Mouse (Mus musculus): ENCODE measurements at regions not wholly inside any gene's neighbourhood (a gene's known extent, or its start where the extent isn't known, plus 50 kb on each side); places are given as distances from the start of the nearest gene placed in this dataset.

DNA sequence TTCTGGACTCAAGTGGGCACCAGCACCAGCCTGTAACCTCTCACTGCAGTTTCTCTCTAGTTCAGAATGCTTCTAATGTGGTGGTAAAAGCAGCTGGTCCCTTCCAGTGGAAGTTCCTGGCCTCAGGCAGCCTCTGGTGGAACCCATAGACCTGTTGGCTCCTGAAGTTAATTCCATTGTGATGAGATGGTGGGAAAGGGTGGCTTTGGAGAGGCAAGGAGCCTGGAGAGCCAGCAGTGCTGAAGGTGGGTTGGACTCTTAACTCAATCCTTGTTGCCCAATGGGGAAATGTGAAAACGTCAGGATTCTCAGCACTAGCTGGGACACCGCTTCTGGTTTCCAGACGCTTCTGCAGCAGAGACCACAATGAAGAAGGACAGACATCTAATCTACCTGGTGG is 210.9 kb downstream of the Opa1 start:
- in situ Hi-C loops (cut with MboI; ENCODE audit: low sequenced_read_pairs), result no loop called here

DNA sequence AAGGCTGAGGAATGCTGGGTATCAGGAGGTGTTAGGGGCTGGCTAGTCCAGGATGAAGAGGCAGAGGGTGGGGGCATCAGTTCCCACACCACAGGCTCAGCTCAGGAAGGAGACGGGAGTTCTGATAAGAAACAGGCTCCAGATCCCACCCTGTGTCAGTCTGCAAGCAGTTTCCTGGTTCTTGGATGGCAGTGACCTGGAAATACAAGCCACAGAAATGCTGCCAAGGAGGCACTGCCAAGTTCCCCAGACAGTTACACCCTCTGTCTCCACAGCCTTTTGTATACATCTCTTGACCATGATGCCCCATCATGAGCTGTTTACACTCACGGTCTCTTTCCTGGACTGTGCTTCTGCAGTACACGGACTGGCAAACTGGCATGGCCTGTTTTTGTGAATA is 220.1 kb downstream of the Opa1 start:
- in situ Hi-C loops (cut with MboI; ENCODE audit: low sequenced_read_pairs), result no loop called here

DNA sequence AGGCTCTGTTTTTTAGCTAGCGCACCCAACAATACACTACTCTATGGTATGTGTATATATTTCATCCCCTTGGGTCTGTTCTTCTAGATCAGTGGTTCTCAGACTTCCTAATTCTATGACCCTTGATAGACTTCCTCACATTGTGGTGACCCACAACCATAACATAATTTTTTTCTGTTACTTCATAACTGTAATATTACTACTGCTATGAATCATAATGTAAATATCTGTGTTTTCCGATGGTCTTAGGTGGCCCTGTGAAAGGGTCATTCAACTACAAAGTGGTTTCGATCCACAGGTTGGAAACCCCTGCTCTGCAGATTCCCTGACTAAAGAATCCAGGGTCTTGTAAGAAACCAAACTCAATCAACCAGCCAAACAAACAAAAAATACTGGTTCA is 220.8 kb downstream of the Opa1 start:
- in situ Hi-C loops (cut with MboI; ENCODE audit: low sequenced_read_pairs), result no loop called here

DNA sequence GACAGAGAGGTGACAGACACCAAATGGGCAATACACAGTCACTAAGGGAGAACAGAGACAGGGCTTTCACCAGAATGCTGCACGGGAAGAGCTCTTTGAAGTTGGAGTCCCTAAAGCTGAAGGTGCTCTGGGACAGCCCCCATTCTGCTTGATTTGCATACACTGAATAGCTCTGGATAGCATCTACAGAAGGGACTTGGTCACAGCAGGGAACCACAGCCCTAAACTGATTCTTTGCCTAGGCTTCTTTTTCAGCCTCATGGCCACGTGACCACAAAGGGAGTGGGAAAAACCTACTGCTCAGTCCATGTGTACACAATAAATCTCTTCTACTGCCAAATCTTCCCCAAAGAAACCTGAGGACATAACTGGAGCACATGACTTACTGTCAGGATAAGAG is 221.3 kb downstream of the Opa1 start:
- in situ Hi-C loops (cut with MboI; ENCODE audit: low sequenced_read_pairs), result no loop called here

DNA sequence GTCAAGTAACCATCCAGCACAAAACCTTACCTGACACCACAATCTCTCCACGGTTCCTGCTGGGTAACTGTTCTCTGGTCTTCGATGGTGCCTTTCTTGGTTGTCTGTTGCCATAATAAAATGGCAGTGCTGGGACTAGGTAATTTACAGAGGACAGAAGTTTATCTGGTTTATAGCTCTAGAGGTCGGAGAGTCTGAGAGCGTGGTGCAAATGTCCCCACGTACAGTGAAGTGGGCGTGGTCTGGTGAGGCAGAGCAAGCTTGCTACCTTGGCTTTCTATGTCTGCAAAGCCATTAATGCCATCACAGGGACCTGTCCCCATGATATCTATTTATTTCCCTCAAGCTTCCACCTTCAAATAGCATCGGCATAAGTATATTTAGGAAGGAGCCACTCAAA is 223.0 kb downstream of the Opa1 start:
- in situ Hi-C loops (cut with MboI; ENCODE audit: low sequenced_read_pairs), result no loop called here

DNA sequence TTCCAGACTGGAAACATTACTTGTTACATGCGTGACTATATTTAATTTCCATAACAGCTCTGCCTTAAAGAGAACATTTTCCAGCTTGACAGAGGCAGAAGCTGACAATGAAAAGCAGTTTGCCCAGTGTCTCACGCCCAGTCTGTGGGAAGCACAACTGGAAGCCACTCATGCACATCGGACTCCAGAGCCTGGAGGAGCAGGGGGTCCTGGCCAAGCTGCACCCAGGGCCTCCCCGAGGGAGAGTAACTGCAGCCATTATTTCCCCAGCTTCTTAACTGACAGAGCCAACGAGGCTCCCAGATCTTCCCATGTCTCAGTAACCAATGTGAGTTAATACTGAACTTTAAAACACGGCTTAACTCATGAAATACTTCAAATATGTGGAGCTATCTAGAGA is 223.5 kb downstream of the Opa1 start:
- in situ Hi-C loops (cut with MboI; ENCODE audit: low sequenced_read_pairs), result no loop called here

DNA sequence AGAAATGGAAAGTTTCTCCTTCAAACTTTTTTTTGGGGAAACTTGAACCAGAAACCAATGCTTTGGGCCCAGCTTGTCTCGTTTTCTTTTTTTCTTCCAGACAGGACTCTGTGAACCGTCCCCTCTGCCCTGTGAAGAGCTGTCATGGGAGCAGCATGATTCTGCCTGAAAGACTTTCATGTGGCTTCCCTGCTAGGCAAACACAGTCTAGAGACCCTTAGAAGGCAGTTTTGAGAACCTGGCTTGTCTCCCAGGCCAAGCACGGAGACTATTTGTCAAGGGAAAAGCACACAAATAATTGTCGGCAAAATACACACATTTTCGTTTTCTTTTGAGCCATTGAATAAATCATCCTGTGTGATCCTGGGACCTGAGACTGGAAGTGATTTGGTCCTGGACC is 228.7 kb downstream of the Opa1 start:
- in situ Hi-C loops (cut with MboI; ENCODE audit: low sequenced_read_pairs), result no loop called here

DNA sequence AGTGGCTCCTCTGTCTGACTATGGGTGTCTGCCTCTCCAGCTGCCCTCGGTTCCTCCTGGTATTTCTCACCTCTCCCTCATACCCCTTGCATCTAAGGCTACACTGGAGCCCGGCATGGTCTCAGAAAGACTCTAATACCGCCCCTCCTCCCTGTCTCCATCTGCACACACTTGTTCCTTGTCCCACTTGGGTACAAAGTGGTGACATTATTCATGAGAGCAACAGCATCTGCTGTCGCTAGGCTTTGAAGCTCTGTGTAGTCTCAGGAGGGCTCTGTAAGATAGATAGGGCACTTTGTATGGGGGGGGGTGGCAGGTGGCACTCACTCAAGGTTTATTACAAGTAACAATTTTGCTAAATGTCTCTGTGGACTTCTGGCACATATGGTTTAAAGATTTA is 229.7 kb downstream of the Opa1 start:
- in situ Hi-C loops (cut with MboI; ENCODE audit: low sequenced_read_pairs), result no loop called here

DNA sequence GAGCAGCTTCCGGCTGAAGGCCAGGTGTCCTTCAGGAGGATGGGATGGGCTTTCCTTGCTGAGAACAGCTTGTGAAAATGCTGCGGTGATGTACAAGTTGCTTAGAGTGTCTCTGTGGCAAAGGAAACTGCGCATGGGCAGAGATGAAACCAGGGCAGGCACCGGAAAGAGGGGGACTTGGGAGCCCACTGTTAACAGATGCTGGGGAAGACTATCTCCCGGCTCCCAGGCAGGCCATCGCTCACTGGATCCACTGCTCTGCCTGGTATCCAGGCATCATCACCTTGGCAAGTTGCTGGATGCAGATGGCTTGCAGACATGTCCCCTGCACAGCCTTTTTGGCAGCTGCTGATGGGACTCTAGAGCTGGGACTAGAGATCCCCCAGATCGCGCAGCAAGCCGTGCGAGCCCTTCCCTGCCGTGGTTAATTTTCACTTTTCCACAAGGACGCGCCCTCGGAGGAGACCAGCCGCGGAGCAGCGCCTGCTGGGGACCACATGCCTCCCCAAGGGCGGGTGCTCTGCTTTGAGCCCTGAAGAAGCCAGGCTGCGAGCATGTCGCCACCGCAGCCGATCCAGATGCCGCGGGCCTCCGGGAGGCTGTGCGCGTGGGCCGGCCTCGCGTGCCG is 234.4 kb downstream of the Opa1 start:
- in situ Hi-C loops (cut with MboI; ENCODE audit: low sequenced_read_pairs), result no loop called here

DNA sequence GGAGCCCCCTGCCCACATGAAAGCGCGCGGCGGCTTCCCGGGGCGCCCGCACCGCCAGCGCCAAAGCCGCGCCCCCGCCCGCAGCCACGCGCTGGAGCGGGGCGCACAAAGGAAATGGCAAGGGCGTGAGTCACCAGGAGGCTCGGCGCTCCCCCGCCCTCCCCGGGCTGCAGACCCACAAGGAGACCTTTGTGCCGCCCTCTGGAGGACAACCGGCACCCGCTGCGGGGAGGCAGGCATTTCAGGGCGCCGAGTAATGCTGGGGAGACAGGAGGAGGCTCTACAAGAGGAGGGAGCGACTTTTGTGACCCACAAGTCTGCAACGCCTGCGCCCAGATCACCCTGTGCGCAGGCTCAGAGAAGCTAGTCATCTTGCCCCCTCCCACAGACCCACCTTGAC is 234.9 kb downstream of the Opa1 start:
- in situ Hi-C loops (cut with MboI; ENCODE audit: low sequenced_read_pairs), result no loop called here

DNA sequence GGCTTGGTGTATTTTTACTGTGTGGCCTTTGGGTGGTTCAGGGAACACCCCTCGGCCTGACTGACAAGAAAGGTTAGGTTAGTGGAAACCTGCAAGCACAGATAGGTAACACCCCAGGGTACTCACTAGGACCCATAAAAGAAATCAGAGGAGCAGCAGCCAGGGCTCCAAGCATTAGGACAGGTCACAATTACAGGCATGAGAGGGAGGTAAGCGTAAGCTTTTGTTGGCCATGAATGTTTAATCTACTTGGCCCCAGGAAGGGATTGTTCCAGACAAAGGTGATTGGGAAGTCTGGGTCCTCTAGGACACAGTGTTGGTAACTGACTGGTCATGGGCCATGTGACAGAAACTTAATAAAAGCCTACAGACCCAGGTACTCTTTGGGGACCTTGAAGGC is 235.5 kb downstream of the Opa1 start:
- in situ Hi-C loops (cut with MboI; ENCODE audit: low sequenced_read_pairs), result no loop called here

DNA sequence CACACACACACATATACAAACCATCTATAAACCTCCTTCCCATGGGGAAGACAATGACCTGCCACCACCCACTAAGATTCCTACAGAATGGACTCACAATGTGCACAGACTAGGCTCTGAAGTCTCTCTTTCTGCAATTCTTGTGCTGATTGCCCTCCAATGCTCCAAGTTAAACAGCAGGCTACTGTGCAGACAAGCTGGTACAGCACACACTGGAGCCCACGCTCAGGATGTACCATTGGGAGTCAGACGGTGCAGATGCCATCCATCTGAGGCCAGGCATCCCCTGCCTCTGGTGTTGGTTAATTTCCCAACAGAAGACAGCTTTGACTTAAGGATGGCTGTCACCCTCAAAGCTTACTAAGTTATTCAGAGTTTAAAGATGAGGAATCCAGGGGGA is 236.1 kb downstream of the Opa1 start:
- in situ Hi-C loops (cut with MboI; ENCODE audit: low sequenced_read_pairs), result no loop called here

DNA sequence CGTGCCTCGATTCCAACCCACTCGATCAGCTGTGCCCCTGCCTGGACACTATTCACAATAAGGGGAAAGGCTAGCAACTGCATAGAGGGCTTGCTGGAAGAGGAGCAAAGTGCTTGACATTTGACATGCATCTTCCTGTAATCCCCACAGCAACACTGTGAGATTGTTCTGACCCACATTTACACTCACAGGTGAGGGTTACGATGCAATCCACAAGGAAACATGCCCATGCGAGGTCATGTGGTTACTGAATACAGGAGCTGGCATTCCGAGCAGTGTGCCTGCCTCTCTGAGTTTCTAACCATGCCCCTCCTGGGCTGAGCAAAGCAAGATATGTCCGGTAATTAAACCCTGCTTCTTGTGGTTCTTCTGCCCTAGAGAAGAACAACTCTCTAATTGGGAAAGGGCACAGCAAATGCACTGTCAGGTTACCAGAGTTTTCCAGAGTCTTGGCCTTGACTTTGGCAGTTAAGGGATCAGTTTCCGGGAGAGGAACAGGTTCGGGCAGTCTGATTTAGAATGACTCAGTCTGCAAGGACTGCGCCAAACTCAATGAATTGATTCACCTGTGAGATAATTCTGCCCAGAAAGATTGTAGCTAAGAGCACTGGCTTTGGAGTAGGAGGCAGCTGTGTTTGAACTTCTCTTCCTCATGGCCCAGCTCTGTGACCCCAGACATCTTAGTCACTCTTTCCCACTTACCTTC is 236.7 kb downstream of the Opa1 start:
- in situ Hi-C loops (cut with MboI; ENCODE audit: low sequenced_read_pairs), result no loop called here

DNA sequence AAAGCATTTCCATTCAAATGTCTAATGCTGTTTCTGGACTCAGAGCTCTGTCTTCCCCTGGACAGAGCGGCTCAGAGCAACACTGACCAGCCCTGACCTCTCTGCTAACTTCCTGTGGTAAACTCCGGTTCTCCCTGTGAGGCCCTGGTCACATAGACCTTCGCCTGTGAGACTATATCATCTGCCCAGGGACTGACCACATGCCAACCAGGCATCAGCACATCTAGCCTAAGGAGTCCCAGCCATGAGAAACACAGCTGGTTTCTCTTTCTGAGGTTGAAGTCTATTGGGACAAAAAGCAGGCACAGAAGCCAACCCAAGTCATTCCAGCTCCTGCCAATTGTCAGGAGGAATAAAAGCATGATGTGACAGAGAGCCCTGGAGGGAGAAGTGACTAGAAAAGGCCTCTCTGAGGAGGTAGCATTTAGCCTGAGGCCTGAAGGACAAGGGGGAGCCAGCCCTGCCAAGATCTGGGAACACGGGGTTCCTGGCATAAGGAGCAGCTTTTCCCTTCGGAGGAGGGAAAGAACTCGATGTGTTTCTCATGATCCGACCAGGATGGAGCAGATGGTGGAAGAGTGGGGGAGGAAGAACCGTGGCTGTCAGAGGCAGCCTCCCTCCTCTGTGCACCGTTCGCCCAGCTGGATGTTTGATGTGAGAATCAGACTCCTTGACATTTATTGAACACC is 237.7 kb downstream of the Opa1 start:
- in situ Hi-C loops (cut with MboI; ENCODE audit: low sequenced_read_pairs), result no loop called here

DNA sequence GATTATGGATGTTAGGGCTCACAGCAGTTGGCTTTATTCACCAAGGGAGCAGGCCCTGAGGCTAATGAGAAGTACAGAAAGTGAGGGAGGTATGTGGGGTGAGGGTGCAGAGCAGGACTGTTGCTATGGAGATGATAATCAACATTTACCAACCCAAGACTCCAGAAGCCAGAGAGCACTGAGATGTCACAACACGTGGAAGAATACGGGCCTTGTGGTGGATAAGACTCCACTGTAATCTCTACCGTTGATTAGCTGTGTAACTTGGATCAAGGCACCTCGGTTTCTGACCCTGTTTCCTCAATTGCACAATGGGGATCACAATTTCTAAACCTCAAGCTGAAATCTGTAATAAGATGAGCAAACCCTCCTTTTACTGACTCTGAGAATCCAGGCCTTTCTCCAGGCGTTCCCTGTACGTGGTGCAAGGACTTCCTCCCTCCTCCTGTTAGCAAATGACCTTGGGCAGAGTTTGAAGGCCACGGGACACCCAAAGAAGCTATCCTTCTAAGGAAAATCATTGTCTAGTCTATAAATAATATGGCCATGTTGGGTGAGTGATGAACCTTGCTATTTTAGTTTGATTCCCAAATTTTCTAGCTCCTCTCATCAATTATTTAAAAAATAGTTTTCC is 239.8 kb downstream of the Opa1 start:
- in situ Hi-C loops (cut with MboI; ENCODE audit: low sequenced_read_pairs), result no loop called here

DNA sequence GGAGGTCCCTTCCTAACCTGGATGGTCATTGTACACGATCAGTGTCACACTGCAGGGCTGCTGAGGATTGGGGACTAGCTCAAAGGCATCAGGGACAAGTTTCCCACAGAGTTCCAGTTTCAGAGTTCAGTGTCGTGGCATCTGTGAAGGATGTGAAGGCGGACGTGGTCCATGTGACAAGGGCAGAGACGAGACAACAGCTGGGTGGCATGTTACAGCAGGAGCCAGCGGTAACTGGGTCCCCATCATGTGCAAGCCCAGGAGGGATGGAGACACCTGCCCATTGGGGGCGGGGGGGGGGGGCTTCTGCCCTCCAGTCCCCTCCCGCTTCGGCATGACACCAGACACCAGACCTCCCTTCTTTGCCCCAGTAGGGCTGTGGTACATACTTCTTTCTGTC is 241.6 kb downstream of the Opa1 start:
- in situ Hi-C loops (cut with MboI; ENCODE audit: low sequenced_read_pairs), result no loop called here

DNA sequence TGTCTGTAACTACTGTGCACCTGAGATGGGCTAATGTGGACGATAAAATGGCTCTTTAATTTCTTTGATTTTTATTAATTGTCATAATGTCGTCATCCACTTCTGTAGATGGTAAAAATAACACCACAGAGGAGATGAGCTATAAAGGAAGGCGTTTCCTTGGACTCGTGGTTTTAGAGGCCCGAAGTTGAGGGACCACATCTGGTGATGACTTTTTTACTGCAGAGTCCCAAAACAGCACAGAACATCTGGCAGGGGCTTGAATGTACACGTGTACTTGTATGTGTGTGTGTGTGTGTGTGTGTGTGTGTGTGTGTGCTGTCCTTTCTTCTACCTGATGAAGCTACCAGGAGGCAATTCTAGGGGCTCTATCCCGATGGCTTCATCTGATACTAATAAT is 242.1 kb upstream of the Hes1 start:
- in situ Hi-C loops (cut with MboI; ENCODE audit: low sequenced_read_pairs), result no loop called here

DNA sequence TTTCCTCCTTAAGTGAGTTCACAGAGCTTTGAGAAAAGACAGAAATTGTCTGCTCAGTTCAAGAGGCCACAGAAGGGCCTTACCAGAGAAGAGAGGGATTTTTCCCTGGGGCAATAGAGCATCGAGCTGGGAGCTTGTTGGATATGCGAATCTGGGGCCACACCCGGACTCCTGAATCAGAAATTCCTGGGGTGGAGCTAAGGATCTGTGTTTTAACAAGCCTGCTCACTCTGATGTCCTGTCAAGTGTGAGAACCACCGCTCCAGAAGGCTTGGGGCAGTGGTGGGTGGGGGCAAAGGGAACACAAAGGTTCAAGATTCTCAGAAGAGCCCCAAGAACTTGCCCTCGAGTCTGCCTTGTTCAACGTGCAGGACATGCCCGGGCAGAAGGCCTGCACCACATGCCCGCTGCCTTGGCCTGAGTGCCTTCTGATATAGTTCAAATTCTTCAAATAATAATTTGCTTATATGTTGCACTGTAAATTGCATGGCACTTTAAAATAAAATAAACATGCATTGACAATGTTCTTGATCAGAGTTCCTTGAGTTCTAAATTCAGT is 241.3 kb upstream of the Hes1 start:
- in situ Hi-C loops (cut with MboI; ENCODE audit: low sequenced_read_pairs), result no loop called here

DNA sequence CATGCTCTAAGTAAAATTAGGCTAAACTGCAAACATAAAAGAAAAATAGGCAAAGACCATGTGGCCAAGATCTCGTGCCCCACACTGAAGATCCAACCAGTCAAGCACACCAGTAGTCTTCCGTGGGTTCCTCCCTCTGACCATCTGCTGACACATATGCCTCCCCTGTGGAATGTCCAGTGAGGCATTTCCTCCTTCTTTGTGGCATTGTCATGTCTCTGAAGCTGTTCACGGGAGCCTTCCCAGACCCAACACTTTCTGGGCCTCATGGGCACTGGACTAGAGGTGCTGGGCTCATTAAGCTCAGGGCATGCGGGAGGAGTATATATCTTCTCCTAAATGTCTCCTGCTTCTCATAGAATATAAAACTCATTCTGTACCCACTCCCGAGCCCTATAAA is 237.3 kb upstream of the Hes1 start:
- in situ Hi-C loops (cut with MboI; ENCODE audit: low sequenced_read_pairs), result no loop called here

DNA sequence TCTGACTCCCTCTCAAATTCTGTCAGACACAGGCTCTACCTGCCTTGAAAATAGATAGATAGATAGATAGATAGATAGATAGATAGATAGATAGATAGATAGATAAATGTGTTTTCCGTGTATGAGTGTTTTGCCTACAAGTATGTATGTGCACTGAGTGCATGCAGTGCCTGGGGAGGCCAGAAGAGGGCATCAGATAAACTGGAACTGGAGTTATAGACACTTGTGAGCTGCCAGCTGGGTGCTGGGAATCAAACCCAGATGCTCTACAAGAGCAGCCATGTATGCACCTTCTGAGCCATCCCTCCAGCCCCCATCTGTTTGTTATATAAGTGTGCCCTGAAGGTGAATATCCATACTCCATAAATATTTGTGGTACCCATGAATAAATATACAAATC is 236.4 kb upstream of the Hes1 start:
- in situ Hi-C loops (cut with MboI; ENCODE audit: low sequenced_read_pairs), result no loop called here

DNA sequence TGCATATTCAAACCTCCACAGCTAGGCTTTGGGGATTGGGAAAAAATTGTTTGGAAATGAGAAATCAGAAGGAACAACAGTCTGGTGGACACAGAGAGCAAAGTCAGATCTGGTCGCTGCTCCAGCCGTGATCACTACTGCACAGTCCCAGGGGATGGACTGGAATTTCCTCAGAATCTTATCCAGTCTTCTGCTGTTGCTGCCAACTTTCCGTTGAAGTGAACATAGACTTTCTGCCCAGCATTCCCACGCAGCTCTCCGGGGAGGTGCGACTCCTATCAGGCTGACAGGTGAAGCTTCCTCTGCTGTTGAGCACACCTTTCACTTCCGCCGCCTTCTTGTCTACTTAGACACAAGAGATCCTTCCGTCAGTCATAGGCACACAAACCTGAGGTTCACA is 234.7 kb upstream of the Hes1 start:
- in situ Hi-C loops (cut with MboI; ENCODE audit: low sequenced_read_pairs), result no loop called here

DNA sequence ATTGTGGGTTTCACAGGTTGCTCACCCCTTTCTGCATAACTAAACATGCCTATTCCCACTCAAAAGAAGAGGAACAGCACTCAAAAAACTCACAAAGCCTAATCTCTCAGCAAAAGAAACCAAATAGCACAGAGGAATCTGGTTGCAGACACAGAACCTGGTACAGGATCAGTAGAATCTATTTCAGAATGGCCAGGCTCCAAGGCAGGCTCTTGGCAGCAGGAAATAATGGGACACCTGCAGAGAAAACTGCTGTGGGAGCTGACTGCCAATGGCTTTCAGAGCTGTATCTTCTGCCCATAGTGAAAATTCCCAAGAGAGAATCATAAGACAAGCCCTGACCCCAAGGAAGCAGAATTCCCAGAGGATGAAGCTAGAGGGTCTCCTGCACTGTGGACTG is 234.1 kb upstream of the Hes1 start:
- in situ Hi-C loops (cut with MboI; ENCODE audit: low sequenced_read_pairs), result no loop called here

Measured in CH12F3 (cell line).